Mouse (Mus musculus): ENCODE measurements around the gene Ccdc134.

DNA sequence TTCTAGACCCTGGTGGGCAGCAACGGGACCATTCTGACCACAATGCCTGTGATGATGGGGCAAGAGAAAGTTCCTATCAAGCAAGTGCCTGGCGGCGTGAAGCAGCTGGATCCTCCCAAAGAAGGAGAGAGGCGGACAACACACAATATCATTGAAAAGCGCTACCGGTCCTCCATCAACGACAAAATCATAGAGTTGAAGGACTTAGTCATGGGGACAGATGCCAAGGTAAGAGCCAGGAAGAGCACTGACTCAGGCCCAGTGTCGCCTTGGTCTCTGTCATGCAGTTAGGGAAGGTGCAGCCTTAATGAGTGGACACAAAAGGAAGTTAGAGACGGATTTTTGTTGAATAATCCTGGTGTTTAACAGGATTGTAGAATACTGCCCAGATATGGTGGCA lies 47.4 kb downstream of the Ccdc134 start:
- TF ChIP-seq ZNF384 (IDR thresholded peaks at IDR 0.05; ENCODE audit: low read depth, low read length): no peak
- no peak for TF ChIP-seq ZC3H11A (IDR thresholded peaks at IDR 0.05; ENCODE audit: borderline replicate concordance, low read depth, low read length)
- TF ChIP-seq MAFK (IDR thresholded peaks at IDR 0.05; ENCODE audit: insufficient read depth, low read depth, low read length): no peak

All from ES-E14 (cell line).